Mouse (Mus musculus) forebrain, embryonic 12.5 days (tissue): ENCODE measurements at regions not wholly inside any gene's neighbourhood (a gene's known extent, or its start where the extent isn't known, plus 50 kb on each side); places are given as distances from the start of the nearest gene placed in this dataset.

Experiments
- ATAC-seq: fragments of 200-750 bp; cut with Nextera tagmentation; 2 replicates; pipeline ENCODE4 v1.8.0; 2017; ENCODE audit warnings: moderate TSS enrichment; ENCODE audit not compliant: low FRiP score
- H3K27ac ChIP-seq: fragments of 300-500 bp; sonication (generic); 2 replicates; pipeline ENCODE4 v1.5.1; 2016; ENCODE audit warnings: mild to moderate bottlenecking
- H3K27me3 ChIP-seq: fragments of 300-500 bp; sonication (generic); 2 replicates; pipeline ENCODE4 v1.6.1; 2016; ENCODE audit warnings: mild to moderate bottlenecking
- H3K36me3 ChIP-seq: fragments of 300-500 bp; sonication (generic); replicated peaks from 2 replicates; pipeline ENCODE4 v1.6.1; 2016; ENCODE audit warnings: mild to moderate bottlenecking
- H3K4me1 ChIP-seq: fragments of 300-500 bp; sonication (generic); 2 replicates; pipeline ENCODE4 v1.6.1; 2016
- H3K4me2 ChIP-seq: fragments of 300-500 bp; sonication (generic); 2 replicates; pipeline ENCODE4 v1.6.1; 2016; ENCODE audit warnings: mild to moderate bottlenecking, moderate library complexity
- H3K4me3 ChIP-seq: fragments of 300-500 bp; sonication (generic); replicated peaks from 2 replicates; pipeline ENCODE4 v1.5.1; 2016; ENCODE audit warnings: mild to moderate bottlenecking
- H3K9ac ChIP-seq: fragments of 300-500 bp; sonication (generic); 2 replicates; pipeline ENCODE4 v1.6.1; 2016; ENCODE audit warnings: mild to moderate bottlenecking
- H3K9me3 ChIP-seq: fragments of 300-500 bp; sonication (generic); 2 replicates; pipeline ENCODE4 v1.6.1; 2016
- WGBS: fragments of 180-500 bp; shearing (Covaris S2); methylation state at CpG from one replicate; pipeline ENCODE4 v1.1.7; 2016; 5-methylcytosine and 5-hydroxymethylcytosine counted together

DNA sequence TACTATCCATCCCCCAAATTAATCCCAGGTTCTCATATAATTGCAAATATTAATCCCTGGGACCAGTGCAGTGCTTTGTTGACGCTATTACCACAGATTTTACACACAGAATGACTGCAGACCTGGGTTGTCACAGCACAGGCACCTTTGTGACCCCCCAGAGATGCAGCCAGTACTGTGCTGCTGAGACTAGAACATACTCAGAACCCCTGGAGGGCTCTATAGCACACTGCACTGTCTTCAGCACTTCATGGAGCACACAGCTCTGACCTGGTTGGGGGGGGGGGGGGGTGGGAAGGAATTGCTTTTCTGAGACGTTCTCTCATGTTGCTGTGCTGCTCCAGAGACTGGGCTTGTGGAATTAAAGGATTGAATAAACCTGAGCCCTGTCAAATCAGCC lies 154.9 kb upstream of the Gm34302 start:
- 34% methylated on average over 2 of the region's 2 CpGs for WGBS
- no peaks in the 10 kb centered on the region for H3K27me3 ChIP-seq
- no peak overlapping the region for H3K4me3 ChIP-seq
- H3K9ac ChIP-seq = no peak overlapping the region
- H3K4me1 ChIP-seq = no peaks in the 10 kb centered on the region
- no peak overlapping the region for H3K27ac ChIP-seq
- H3K4me2 ChIP-seq = no peak overlapping the region
- ATAC-seq = no peak
- H3K9me3 ChIP-seq = no peaks in the 10 kb centered on the region
- H3K36me3 ChIP-seq = no peaks in the 10 kb centered on the region

DNA sequence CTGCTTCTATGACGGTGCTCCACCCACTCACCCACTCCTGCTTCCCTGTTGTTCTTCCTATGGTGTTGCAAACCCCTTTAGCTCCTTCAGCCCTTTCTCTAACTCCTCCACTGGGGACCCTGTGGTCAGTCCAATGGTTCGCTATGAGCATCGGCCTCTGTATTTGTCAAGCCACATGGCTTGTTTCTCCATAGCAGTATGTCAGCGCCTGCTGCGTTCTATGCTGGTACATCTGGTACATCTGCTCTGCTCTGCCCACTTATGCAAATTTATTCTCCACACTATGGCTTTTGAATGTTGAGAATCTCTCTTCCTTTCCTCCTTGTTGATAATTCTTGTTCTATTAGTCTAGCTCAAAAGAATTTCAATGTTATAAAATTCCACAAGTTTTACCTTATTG lies 154.2 kb upstream of the Gm34302 start:
- no peak overlapping the region for H3K4me3 ChIP-seq
- H3K27me3 ChIP-seq = no peaks in the 10 kb centered on the region
- H3K4me1 ChIP-seq = no peaks in the 10 kb centered on the region
- H3K4me2 ChIP-seq = no peak overlapping the region
- H3K36me3 ChIP-seq = no peaks in the 10 kb centered on the region
- ATAC-seq = no peak
- no peak overlapping the region for H3K27ac ChIP-seq
- H3K9ac ChIP-seq = no peak overlapping the region
- H3K9me3 ChIP-seq = no peaks in the 10 kb centered on the region
- WGBS = 73% methylated on average over 5 of the region's 5 CpGs

DNA sequence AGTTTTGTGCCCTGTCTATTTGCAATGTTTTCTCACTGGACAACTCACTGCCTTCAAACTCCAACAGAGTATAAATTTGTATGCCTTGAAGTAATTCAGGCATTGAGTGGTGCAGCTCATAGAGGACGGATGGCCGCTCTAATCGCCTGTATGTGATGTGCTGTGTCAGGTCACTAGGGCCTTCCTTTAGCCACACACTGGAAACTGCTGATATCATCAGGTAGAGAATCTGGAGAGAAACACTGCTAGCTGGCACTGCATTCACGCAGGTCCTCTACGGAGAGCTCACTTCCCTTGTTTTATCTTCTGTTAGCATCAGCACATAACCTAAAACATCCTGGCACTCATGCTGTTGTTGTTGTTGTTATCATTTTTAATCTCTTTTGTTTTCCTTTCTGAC lies 144.0 kb upstream of the Gm34302 start:
- Histone ChIP-seq H3K4me3 (no peak overlapping the region), H3K9me3 (no peaks in the 10 kb centered on the region), H3K4me2 (no peak overlapping the region), H3K9ac (no peak overlapping the region), H3K27me3 (no peaks in the 10 kb centered on the region), H3K27ac (no peak overlapping the region), H3K36me3 (no peaks in the 10 kb centered on the region), H3K4me1 (no peaks in the 10 kb centered on the region; the same call in 1 of the 2 replicates)
- ATAC-seq = no peak
- 84% methylated on average over 5 of the region's 5 CpGs for whole genome bisulfite sequencing

DNA sequence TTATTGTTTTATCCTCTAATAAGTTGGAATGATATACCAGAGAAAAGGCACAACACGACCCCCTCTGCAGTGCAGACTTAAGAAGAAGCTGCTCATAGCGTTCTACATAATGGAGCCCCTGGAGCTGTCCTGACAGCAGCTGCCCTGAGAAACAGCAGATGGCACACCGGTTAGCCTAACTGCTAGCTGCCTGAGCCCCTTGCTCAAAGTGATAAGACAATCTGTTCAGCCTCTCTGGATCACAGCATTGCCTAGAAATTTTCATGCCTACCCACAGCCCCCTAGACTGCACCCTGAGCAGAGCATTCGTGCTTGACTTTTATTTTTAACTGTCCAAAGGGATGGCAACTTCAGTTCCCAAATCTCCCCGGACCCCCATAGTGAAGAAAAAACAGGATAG lies 132.4 kb upstream of the Gm34302 start:
- peak; percentile 69; the same call in 1 of the 2 replicates for ATAC-seq
- 33% methylated on average over 5 of the region's 5 CpGs for WGBS
- Histone ChIP-seq H3K9ac (no peak overlapping the region), H3K4me2 (no peak overlapping the region), H3K36me3 (no peaks in the 10 kb centered on the region), H3K4me3 (no peak overlapping the region), H3K27me3 (no peaks in the 10 kb centered on the region), H3K9me3 (no peaks in the 10 kb centered on the region), H3K27ac (no peak overlapping the region), H3K4me1 (no peaks in the 10 kb centered on the region)

DNA sequence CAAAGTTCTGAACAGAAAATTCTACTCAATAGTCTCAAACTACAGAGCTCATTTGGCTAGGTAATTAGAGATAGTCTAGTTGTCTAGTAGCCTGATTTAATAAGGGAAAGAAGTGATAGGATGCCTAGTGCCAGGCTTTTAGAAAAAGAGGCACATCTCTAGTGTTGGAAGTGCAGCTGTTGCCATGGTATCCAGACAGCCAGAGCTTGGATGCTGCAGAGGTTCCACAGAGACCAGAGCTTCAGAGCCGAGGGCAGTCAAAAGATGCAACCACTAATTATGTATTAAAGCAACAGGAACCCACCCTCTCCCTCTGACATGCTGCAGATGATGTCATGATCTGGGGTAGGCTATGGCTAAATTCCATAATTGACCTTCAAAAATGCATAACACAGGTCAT lies 130.0 kb upstream of the Gm34302 start:
- H3K4me1 ChIP-seq = peaks cover 10% of the 10 kb centered on the region
- 33% methylated on average over 1 of the region's 1 CpGs for WGBS

DNA sequence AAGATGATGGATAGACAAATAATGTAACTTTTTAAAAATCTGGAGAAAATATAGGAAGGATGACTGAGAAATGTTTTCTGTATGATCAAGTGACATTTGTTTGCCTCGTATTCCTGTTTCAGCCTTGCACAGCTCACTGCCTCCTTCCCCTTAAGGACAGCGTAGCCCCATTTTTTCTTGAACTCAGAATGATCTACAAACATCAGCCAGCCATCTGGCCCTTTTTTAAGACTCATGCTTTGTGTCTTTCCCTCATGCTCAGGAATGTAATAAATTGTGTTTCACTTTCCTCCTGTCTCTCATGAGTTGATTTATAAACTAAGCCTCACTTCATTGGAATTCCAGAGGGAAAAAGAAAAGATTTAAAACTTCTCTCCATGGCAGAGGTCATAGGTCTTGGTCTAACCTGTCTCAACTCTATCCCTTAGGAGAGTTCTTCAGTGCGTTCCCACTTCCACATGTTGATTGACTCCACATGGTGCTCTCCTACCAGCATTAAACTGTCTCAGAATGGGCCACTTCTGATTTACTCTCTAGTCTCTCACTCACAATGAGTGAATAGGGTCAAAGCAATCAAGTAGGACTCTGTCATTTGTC lies 129.2 kb upstream of the Gm34302 start:
- Histone ChIP-seq H3K4me3 (no peak overlapping the region), H3K27me3 (no peaks in the 10 kb centered on the region), H3K9ac (no peak overlapping the region), H3K36me3 (no peaks in the 10 kb centered on the region), H3K9me3 (no peaks in the 10 kb centered on the region), H3K27ac (no peak overlapping the region), H3K4me1 (peaks cover 10% of the 10 kb centered on the region), H3K4me2 (no peak overlapping the region)
- WGBS = 91% methylated on average over 3 of the region's 3 CpGs
- no peak for ATAC-seq

More for the DNA sequence above, 130.0 kb upstream of the Gm34302 start:
- ATAC-seq = no peak
- Histone ChIP-seq H3K36me3 (no peaks in the 10 kb centered on the region), H3K27ac (no peak overlapping the region), H3K4me2 (no peak overlapping the region), H3K27me3 (no peaks in the 10 kb centered on the region), H3K9ac (no peak overlapping the region), H3K9me3 (no peaks in the 10 kb centered on the region), H3K4me3 (no peak overlapping the region)

DNA sequence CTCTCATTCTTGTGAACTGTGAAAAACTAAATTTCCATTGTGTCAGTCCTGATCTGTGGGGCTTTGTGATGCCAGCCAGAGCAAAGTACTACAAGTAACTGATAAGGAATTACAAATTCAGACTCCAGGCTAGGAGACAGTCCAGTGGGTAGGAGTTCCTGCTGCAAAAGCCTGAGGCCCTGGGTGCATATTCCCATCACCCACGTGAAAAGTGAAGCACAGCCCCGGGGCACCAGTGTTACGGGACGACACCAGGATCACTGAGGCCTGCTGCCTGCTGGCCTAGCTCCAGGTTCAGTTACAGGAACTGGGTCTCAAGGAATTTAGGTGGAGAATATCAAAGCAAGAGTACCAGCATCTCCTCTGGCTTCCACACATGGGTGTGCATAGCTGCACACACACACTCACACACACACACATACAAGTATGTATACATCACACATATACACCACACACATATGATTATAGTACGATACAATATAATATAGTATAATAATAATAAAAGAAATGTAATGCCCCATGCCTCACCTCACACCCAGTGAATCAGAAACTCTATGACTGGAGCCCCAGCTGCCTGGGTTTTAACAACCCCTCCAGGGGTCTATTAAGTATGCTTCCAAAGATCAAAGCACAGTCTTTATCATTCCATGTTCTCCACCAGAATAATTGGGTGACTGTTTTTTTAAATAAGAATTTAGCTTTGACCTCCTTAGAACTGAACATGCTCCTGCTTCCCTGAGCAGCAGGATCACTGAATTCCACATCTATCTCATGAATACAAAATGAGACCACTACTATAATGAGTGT lies 126.6 kb upstream of the Gm34302 start:
- WGBS = 48% methylated on average over 5 of the region's 5 CpGs
- no peak overlapping the region for H3K9ac ChIP-seq
- H3K4me3 ChIP-seq = no peak overlapping the region
- no peaks in the 10 kb centered on the region for H3K36me3 ChIP-seq
- no peaks in the 10 kb centered on the region for H3K27me3 ChIP-seq
- H3K4me2 ChIP-seq = no peak overlapping the region; the same call in 1 of the 2 replicates
- H3K9me3 ChIP-seq = no peaks in the 10 kb centered on the region
- peak; percentile 59; the same call in 1 of the 2 replicates for ATAC-seq
- H3K4me1 ChIP-seq = peaks cover 10% of the 10 kb centered on the region
- peak overlapping the region; percentile 25; the same call in 1 of the 2 replicates for H3K27ac ChIP-seq

DNA sequence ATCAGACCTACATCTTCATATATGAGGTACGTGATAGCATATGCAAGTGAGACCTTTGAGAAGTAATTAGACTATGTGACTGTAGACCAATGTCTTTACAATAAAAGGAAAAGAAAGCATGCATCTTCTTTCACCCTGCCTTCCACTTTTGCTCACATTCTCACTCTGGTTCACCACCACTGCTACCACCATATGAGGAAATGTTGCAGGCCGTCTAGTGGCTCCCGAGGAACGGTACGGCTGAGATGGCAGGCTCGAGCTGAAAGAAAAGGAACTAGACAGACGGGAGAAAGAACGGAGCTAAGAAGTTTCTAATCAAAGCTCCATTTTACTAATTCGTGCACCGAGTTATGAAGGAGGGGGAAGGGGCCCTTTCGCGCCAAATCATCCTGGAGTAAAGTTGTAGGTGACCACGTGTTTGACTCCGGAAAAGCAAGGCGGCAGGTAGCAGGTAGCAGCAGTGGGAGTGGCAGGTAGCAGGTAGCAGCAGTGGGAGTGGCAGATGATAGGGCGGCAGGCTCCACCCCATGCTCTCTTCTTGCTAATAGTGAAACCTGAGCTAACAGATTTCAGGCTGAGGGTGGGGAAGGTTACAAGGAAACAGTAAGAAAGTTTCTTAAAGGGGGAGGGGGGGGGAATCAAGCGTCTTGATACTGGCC lies 125.9 kb upstream of the Gm34302 start:
- Histone ChIP-seq H3K4me2 (peak overlapping the region; percentile 19), H3K4me1 (peaks cover 10% of the 10 kb centered on the region), H3K36me3 (no peaks in the 10 kb centered on the region), H3K9ac (no peak overlapping the region), H3K27ac (no peak overlapping the region), H3K27me3 (no peaks in the 10 kb centered on the region), H3K4me3 (no peak overlapping the region), H3K9me3 (no peaks in the 10 kb centered on the region)
- no peak for ATAC-seq
- WGBS = 25% methylated on average over 17 of the region's 17 CpGs

DNA sequence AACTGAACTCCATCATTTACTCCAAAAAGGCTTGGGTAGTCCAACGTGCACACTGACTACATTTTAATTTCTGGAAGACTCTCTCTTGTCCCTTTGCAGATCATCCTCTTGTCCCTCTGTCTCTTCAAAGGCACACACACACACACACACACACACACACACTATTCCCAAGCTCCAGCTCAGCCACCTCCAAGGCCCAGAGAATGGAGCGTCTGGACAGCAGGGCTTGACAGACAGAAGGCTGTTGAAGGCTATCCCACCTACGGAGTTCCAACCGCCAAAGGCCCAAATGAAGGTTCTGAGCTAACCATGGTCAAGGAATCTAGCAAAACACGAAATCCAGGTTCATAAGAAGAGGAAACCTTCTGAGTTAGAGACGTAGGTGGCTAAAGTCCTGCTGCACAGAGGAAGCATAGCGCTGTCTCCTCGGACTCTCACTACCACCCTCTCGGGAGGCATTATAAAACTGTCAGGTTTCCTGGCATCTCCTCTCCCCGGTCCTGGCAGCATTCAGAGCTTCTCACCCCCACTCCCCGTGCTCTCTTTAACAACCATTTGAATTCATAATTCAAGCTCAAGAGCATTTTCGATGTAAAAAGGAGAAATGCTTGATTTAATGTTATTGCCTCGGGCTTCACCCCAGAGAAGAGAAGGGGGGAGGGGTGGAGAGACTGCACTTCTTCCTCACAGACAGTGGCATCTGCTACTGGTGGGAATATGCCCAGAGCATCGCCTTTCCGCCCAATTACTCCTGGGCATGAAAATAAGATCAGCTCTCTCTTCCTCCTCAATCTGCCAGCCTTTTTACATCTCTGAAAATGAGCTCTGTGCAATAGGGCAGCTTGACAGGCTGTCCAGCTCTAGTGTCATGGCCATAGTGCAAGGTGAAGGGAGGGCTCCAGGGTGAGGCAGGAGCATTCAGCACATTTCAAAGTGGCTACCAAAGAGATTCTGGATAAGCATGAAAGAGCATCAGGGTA lies 99.3 kb upstream of the Gm34302 start:
- Histone ChIP-seq H3K27me3 (no peaks in the 10 kb centered on the region), H3K27ac (no peak overlapping the region), H3K4me2 (no peak overlapping the region), H3K4me3 (no peak overlapping the region), H3K36me3 (no peaks in the 10 kb centered on the region), H3K4me1 (no peaks in the 10 kb centered on the region), H3K9ac (no peak overlapping the region), H3K9me3 (no peaks in the 10 kb centered on the region)
- WGBS = 86% methylated on average over 15 of the region's 15 CpGs
- peak; percentile 60; the same call in 1 of the 2 replicates for ATAC-seq

DNA sequence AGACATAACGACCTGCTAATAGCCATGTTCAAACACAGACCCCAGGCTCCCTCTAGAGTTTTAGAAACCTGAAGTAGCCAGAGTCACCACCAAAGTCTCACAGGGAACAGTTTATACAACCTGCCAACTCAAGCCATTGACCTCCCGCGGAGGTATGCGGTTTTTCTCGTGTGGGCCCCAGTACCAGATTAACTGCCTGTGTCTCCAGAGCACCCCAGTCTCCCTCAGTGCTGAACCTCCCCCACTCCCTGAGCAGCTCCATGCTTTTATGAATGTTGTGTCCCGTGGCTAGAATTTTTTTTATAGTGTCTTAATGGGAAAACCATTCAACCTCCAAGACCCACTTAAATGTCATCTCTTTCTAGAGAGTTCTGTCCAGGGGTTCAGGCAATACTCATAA lies 98.5 kb upstream of the Gm34302 start:
- WGBS = 66% methylated on average over 6 of the region's 6 CpGs
- H3K4me3 ChIP-seq = no peak overlapping the region
- no peak overlapping the region for H3K27ac ChIP-seq
- H3K36me3 ChIP-seq = no peaks in the 10 kb centered on the region
- ATAC-seq = no peak
- H3K4me1 ChIP-seq = no peaks in the 10 kb centered on the region
- H3K9me3 ChIP-seq = no peaks in the 10 kb centered on the region
- H3K27me3 ChIP-seq = no peaks in the 10 kb centered on the region
- H3K4me2 ChIP-seq = no peak overlapping the region
- H3K9ac ChIP-seq = no peak overlapping the region

DNA sequence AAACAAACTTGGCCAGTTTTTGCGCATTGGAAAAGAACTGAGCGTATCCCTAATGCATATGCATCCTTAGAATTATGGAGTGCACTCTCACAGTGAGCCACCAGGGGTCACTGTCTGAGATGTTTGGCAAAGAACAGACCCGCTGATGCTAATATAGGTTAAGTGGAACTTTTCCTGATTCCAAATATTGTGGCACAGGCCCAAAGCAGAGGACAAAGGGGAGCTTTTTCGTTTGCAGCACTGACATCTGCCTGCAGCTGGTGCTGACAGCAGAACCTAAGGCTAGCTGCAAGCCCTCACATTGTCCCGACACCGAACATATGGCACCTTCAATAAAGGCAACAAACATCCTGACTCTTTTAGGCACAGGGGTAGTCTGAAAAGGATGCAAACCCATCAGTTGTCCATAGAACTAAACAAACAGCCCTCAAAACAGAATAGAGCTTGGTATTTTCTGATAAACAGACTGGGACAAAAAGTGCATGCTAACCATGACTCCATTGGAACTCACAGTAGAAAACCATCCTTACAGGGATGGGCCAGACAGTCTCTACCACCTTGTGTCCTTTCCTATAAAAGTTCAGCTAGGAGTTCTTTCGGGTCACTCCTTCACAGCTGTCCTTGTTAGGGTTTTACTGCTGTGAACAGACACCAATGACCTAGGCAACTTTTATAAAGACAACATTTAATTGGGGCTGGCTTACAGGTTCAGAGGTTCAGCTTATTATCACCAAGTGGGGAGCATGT lies 87.1 kb upstream of the Gm34302 start:
- H3K4me3 ChIP-seq = no peak overlapping the region
- H3K4me2 ChIP-seq = no peak overlapping the region
- ATAC-seq = peak; percentile 78; the same call in 1 of the 2 replicates
- H3K4me1 ChIP-seq = 0 out of 2 replicates have a peak, but pooled peaks cover 4% of the 10 kb centered on the region
- no peak overlapping the region for H3K9ac ChIP-seq
- no peaks in the 10 kb centered on the region for H3K9me3 ChIP-seq
- no peaks in the 10 kb centered on the region for H3K27me3 ChIP-seq
- H3K36me3 ChIP-seq = no peaks in the 10 kb centered on the region
- no peak overlapping the region for H3K27ac ChIP-seq
- 50% methylated on average over 7 of the region's 7 CpGs for whole genome bisulfite sequencing
